Mouse (Mus musculus): ENCODE results near the gene Bach2. TPM values are rescaled to one million over a fixed set of nuclear protein-coding genes. Genes with fewer than 3 reads are reported as not detected.

The Bach2 gene
- 1 to 10 TPM; 4.7 to 6.4 TPM for total RNA-seq (2021)
- long read RNA-seq, experiment 1: 0 reads
- long read RNA-seq, experiment 2, partial matches to known transcripts: 0 of 2 reads
- long read RNA-seq, experiment 2, other reads (novel, unspliced or antisense): 2 of 2 reads

DNA sequence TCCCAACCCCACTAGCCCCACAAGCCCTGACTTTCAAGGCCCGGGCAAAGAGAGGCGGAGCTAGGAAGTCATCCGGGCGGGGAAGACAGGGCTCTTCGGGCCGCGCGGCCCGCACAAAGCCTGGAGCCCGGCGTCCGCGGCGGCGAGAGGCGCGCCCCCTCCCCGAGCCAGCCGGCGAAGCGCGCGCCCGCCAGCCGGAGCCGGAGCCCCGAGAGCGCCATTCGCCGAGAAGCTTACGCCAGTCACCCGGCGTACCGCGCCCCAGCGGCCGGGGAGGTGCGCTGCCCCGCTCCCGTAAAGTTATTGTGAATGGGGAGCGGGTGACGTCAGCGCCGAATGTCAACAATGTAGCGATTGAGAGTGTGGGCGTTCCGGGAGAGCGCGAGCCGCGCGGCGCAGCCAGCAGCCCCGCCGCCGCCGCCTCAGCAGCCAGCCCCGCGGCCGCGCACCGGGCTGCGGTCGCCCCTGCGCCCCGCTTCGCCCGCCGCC lies at the start of gene Bach2:
Gene Bach2 (plus strand): TSS at position 439 of the 489 bp plus-strand sequence.
- DNase-seq: peak; percentile 83
- intact Hi-C loops (cut with DNase I; ENCODE audit: low total_unique reads): loop anchor here (5.0 to 10.0 kb wide), 3 partner anchors 86 to 299 kb away; no protein-coding TSS in a partner anchor

DNA sequence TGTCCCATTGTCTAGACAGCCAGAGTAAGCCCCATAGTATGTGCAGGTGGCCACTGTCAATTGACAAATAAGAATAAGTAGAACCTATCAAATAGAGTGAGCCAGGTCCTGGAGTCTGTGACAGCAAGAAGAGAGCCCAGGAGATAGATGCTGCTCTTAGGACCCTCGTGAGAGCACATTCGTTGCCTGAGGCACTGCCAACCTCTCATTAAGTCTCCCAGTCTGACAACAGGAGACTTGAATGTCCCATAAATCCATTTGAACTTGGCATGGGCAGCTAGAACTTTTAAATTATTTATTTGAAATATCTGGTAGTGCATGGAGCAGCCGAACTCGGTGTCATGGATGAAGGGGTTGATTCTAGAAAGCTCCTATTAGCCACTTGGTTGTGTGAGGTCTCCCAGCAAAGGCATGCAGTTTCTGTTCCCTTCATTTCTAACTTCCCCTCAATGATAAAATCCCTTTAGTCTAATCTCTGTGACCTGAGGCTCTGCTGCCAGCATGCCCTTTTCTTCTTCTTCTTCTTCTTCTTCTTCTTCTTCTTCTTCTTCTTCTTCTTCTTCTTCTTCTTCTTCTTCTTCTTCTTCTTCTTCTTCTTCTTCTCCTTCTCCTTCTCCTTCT lies 49.1 kb upstream of the Bach2 start:
- no peak for DNase-seq
- intact Hi-C loops (cut with DNase I; ENCODE audit: low total_unique reads): no loop called here

DNA sequence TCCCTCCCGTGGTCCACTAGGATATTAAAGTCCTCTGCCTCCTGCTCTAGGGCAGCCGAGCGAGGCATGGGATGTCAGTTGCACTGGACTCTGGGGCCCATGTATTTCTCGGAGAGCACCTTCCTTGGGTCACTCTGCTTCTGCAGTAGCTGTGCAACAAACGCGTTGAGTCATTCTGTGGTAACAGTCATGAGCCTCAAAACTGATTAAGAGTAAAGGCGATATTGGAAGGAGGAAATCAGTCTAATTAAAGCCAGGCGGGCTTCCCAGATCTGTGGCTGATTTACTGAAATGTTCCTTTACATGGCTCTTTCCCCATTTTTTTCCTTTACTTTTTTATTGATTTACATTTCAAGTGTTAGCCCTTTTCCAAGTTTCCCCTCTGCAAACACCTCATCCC lies 48.1 kb upstream of the Bach2 start:
- intact Hi-C loops (cut with DNase I; ENCODE audit: low total_unique reads): no loop called here

DNA sequence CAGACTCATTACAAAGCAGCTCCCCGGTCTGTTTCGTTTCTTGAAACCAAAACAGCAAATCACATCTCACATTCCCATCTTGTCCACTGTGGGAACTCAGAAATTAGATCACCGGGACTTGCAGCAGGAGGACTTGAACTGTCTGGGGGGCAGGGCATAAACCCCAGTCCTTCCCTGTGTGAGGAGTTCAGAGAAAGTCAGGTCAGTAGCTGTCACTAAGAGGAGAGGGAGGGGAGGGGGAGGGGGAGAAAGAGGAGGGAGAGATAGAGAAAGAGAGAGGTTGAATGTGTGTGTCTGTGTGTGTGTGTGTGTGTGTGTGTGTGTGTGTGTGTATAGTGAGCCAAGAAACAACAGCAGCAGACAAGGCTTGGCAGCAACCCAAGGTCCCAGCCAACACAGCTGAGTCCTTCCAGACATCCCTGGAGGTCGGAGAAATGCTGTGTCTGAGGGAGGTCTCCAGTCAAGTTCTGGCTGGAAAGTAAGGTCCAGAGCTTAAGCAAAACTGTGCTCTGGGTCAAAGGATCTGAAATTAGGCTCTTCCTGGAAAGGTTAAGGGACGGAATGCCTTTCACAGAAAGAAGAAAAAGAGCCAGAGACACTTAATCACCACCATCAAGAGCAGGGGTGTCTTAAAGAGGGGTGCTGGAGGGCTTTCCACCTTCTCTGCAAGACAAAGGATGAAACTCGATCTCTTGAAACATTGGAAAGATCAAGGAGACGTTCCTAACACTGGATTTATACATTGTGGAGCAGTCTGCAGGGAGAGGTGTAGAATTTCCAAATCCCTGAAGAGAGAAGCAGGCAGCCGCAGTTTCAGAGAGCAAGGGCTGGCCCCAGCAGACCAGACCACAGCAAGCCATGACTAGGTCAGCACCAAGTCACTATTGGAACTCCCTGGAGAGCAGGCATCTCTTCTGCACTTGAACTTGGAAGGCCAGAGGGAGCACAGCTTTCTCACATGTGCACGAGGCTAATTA lies 42.4 kb upstream of the Bach2 start:
- intact Hi-C loops (cut with DNase I; ENCODE audit: low total_unique reads): no loop called here
- peak; percentile 71 for DNase-seq

More for the DNA sequence above, 48.1 kb upstream of the Bach2 start:
- no peak for DNase-seq

DNA sequence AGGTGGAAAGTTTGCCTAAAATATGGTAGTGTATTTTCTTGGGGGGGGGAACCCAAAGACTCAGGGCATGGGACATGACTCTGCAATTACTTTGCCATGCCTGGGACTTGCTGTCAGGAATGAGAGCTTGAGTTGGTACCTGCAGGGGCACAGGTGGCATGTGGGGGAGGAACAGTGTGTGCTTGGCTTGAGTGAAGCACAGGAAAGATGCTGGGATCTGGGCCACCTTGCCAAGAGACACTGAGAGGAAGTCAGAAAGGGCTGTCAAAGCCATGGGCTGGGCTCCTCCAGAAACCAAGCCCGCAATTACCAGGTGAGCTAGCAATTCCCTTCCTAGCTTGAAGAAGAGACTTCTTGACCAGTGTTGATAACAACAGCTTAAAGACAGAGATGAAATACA lies 40.6 kb upstream of the Bach2 start:
- intact Hi-C loops (cut with DNase I; ENCODE audit: low total_unique reads): no loop called here
- no peak for DNase-seq

GRCm38 (mm10) chr4:32198589-32198988 lies 40.0 kb upstream of the Bach2 start:
- intact Hi-C loops (cut with DNase I; ENCODE audit: low total_unique reads): no loop called here
- DNase-seq: no peak

- intact Hi-C loops (cut with DNase I; ENCODE audit: low total_unique reads): no loop called here
- DNase-seq: no peak
Measured at GRCm38 (mm10) chr4:32199156-32199555, 39.4 kb upstream of the Bach2 start.

- intact Hi-C loops (cut with DNase I; ENCODE audit: low total_unique reads): no loop called here
- no peak for DNase-seq
Measured at GRCm38 (mm10) chr4:32201114-32201513, 37.5 kb upstream of the Bach2 start.

- DNase-seq: no peak
- intact Hi-C loops (cut with DNase I; ENCODE audit: low total_unique reads): no loop called here
Measured at GRCm38 (mm10) chr4:32202362-32202761, 36.2 kb upstream of the Bach2 start.

DNA sequence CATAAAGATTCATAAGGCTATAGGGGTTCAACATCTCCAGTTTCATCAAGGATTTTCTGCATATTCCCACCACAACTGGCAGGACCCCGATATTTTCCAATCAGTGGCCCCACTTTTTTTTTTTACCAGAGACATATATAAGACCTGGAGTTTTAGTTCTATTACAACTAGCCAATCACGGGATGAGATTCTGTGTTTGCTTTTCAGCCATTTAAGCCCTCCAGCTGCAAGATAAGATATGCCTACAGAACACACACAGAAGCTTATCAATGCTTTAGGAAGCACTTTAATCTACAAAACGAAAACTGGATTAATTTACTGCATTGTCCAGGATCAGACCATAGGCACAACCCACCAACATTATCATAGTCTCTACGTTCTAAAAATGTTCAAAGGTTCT lies 33.8 kb upstream of the Bach2 start:
- intact Hi-C loops (cut with DNase I; ENCODE audit: low total_unique reads): no loop called here
- DNase-seq: no peak

- intact Hi-C loops (cut with DNase I; ENCODE audit: low total_unique reads): no loop called here
- DNase-seq: no peak
Measured at GRCm38 (mm10) chr4:32205825-32206224, 32.8 kb upstream of the Bach2 start.

DNA sequence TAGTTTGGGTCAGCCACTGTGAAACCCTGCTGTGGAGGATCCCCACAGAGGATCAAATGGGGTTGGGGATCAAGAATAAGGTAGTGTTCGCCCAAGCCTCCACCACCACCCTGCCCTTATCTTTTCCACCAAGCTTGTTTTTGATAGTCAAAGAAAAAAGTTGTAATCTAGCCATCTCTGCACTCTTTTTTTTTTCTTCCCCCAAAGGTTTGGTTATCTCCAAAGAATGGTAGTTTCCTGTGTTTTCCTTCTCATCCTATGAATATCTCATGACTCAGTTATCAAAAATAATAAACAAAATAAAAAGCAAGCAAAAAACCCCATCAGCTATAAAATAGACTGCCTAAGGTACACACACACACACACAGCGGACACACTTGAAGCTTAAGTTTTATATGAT lies 28.6 kb upstream of the Bach2 start:
- DNase-seq: no peak
- intact Hi-C loops (cut with DNase I; ENCODE audit: low total_unique reads): no loop called here

- intact Hi-C loops (cut with DNase I; ENCODE audit: low total_unique reads): no loop called here
- DNase-seq: no peak
Measured at GRCm38 (mm10) chr4:32210424-32211184, 28.0 kb upstream of the Bach2 start.

DNA sequence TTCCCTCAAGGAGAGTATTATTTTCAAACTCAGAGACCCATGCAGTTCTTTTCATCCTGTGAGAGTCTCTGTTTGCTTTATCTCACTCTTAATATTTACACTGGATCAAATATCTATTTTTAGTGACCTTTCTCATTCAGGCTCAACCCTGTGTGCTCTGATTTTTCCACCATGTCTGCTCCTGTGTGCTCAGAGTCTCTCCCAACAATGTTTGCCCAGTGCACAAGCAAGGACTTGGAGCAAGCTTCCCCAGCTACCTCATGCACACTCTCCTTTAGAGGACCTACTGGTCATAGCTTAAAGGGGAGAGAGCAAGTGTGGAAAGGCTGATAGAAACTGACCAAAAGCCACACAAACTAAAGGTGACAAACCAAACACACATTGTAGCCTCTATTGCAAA lies 26.0 kb upstream of the Bach2 start:
- no peak for DNase-seq
- intact Hi-C loops (cut with DNase I; ENCODE audit: low total_unique reads): no loop called here

- intact Hi-C loops (cut with DNase I; ENCODE audit: low total_unique reads): no loop called here
- no peak for DNase-seq
Measured at GRCm38 (mm10) chr4:32216466-32216865, 22.1 kb upstream of the Bach2 start.

- no peak for DNase-seq
- intact Hi-C loops (cut with DNase I; ENCODE audit: low total_unique reads): no loop called here
Measured at GRCm38 (mm10) chr4:32217016-32217415, 21.6 kb upstream of the Bach2 start.

DNA sequence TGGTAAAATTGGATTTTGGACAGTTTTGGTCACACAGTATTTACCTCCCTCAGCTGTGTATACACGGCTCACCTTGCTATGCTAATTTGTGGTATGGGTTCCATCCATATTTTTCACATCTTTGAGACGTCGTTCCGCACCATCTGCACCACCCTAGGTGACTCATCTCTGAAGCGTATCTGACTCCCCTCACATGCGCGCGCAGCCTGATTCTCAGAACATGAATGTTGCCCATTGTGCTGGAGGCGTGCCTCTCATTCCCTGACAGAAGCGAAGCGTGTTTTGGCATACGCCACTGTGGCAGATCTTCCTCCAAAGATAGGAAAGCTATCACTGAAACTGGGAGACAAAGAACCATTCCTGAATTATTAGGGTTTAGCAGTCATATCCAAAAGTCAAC lies 21.0 kb upstream of the Bach2 start:
- DNase-seq: no peak
- intact Hi-C loops (cut with DNase I; ENCODE audit: low total_unique reads): no loop called here

DNA sequence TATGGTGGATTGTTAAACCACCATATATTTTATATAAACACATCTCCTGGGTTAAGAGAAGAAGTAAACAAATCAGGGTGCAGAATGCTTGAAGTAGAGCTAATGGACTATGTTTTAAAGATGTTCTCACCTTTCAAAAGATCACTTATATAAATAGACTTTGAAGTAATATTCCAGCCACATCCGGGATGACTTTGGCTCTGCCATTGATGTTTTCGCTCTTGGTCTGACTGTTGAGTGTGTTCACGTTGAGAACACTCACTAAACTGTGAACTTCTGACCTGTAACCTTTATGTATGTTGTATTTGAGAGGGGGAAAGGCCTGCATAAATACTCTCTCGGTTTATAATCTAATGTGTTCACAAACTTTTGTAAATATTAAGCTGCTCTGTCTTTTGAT lies 20.2 kb upstream of the Bach2 start:
- intact Hi-C loops (cut with DNase I; ENCODE audit: low total_unique reads): no loop called here
- no peak for DNase-seq

DNA sequence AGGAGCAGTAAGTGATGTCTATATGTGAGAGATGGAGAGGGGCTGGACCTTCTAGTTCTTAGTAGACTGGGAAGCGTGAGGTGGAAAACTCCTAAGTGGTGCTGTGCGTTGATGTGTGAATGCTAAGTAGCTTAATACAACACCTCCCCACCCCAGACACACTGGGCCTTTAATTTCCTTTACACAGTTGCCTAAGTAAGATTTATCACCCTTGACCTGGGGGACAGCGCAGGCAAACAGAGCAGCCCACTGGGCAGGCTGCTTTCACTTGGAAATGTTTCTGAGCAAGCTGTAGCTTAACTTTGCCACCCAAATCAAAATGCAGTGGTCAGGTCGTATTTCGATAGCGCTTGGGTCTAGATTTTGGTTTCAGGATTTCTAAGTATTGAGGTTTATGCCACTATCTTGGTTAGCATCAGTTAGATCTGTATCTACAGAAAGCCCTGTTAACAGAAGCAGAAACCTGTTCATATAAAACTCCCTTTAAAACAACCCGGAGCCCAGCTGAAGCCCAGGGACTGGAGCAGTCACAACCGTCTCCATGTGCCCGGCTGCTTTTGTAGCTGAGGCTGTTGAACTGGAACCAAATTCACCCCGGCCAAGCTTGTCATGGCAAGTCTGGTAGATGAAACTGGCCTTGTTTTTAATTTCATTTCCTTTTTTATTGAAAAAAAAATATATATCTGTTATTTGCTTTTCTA lies 19.0 kb upstream of the Bach2 start:
- DNase-seq: no peak
- intact Hi-C loops (cut with DNase I; ENCODE audit: low total_unique reads): no loop called here
